Mouse (Mus musculus): ENCODE measurements around the gene F2r.

F2r gene

DNA sequence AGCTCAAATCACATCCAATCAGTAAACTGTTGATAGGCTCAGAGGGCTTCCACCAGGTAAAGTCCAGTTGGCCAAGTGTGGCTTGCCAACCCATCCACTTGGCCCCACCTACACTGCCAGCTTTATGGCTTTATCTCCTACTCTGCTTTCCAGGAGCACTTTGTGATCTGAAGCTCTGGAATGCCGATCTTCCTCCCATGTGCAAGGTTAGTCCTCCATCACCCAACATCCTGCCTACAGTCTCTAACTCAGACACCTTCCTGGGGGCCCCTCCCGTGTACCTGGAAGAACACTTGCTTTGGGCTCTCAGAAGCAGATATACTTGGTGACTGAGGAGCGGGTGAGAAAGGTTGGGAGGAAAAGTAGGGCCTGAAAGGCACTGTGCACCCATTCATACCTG, 26.7 kb downstream of the F2r start:
- DNase-seq: no peak

DNA sequence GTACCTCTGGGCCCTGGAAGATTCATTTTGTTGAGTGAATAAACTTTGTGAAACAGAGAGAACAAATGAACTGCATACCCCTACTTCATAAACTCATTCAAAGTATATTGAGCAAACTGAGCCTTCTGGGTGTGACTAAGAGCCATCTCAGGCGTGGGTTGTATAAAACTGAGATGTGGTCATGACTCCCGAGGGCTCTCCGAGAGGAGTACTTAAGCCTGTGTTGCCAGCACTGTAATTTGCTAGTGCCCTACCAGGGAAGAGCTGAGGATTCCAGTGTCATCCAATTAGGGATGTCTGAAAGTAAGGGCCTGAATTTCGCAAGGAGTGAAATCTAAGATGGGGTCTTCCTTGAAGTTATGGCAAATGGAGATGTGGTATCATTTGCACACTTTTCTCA, 30.7 kb downstream of the F2r start:
- no peak for DNase-seq

DNA sequence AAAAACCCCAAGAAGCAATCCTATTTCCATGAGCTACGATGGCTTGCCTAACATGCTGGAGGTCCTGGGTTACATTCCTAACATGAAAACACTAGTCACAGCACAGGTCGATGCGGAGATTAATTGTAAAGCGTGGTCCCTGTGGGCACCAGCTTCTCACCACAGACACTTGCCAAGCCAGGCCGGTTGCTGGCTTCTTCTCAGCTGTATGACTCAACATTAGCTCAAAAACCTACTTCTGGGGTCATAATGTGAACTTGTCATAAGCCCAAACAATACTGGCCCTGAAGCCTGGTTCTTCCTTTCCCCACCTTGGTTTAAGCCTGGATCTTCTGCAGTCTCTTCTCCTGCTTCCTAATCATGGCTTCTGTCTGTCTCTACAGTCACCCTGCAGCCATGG, 33.4 kb downstream of the F2r start:
- DNase-seq: no peak

DNA sequence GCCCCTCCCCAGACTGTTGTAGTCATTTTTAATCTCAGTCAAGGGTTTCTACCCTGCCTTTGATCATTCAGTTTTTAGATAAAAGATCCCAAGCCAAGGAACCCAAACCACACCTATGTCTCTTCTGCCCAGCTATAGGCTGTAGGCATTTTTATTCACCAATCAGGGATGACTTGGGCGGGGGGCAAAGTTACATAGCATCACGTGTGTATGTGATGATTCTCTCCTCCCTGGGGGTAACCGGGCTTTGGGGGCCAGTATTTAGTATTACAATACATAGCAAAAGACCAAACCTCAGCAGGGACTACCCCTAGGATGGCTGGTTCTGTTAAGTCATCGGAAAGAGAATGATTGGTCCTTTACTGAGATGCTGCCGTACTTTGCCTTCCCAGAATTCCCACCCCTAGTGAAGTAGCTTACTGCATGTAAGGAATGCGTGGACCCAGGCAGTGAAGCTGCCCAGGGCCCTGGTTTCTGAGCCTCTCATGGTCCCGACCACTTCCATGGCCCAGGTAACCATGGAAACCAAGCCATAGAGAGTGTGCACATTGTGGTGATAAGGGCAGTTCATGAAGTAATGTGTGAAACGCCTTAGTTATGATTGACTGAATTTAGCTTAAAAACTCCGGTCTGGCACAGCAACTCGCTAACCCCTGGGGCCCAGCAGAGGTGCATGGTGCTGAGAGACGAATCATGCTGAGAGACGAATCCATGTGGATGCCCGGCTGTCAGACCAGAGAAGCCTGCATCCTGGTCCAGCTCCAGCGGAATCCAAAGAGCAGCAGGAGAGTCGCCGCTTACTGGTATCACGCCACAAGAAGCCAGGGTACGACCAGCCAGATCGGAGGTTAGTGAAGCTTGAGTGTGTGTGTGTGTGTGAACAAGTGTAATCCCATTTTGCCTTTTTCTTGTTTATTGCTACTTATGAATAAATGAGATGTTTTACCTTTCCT, 34.8 kb downstream of the F2r start:
- no peak for DNase-seq

DNA sequence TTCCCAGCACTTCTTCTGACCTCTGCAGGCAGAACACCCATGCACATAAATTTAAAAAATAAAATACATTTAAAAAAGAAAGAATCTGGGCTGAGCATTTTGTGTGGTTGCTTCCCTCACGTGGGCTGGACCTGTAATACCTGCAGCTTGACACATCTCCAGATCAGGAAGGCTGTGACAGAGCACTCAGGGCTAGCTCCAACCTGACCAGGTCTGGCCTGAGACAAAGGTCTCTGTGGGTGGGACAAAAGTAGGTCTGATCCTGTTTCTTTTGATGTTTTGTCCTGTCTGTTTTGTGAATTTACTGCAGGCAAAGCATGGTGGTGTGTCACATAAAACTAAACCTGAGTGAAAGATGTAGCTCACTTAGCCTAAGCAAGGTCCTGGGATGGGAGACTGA, 36.4 kb downstream of the F2r start:
- no peak for DNase-seq

- DNase-seq: no peak
These were observed 40.1 kb downstream of the F2r start for GRCm38 (mm10) chr13:95578016-95578697.

DNA sequence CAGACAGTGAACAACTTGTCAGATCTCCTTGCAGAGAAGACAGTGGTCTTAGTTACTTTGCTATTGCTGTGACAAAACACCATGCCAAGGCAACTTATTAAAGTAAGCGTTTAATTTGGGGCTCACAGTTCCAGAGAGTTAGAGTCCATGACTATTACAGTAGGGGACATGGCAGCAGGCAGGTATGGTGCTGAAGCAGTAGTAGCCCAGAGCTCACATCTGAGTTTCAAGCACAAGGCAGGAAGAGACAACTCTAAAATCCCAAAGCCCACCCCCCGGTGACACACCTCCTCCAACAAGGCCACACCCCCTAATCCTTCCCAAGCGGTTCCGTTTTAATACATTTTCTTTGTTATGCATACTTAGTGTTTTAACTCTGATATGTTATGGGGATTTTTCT, 47.4 kb downstream of the F2r start:
- no peak for DNase-seq

GRCm38 (mm10) chr13:95569326-95569725, 49.0 kb downstream of the F2r start:
- no peak for DNase-seq

- no peak for DNase-seq
These were observed 50.0 kb downstream of the F2r start for GRCm38 (mm10) chr13:95568336-95568735.

DNA sequence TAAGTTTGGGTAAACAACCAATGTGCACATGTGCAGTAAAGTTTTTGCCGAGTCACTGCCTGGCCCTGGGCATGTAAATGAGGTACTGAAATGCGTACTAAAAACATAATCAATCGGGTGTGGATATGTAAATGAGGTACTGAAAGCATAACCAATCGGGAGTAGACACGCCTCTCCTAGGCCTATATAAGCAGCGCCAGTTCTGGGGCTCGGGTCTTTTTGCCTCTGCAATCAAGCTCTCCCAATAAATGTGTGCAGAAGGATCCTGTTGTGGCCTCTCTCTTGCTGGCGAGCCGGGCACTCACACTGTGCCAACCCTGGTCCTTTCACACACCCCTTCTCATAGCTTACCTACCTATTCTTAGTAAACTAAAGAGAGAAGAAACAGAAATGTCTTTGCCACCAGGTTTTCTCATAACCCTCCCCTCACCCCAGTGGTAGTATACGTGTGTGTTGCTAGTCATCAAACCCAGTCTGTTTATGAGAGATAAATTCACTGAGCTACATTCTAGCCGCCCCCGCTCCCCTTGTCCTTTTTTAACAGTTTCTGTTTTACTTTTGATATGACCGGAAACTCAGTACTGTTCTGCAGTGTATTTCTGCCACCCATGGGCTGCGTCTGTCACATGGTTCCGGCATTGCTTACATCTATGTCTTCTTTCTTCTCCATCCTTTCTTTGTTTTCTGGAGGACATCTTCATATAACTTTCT, 51.3 kb downstream of the F2r start:
- peak; percentile 28 for DNase-seq

GRCm38 (mm10) chr13:95563693-95564092, 54.6 kb downstream of the F2r start:
- peak; percentile 60 for DNase-seq

GRCm38 (mm10) chr13:95563066-95563610, 55.1 kb downstream of the F2r start:
- no peak for DNase-seq

- no peak for DNase-seq
These were observed 61.0 kb downstream of the F2r start for GRCm38 (mm10) chr13:95557326-95557725.

DNA sequence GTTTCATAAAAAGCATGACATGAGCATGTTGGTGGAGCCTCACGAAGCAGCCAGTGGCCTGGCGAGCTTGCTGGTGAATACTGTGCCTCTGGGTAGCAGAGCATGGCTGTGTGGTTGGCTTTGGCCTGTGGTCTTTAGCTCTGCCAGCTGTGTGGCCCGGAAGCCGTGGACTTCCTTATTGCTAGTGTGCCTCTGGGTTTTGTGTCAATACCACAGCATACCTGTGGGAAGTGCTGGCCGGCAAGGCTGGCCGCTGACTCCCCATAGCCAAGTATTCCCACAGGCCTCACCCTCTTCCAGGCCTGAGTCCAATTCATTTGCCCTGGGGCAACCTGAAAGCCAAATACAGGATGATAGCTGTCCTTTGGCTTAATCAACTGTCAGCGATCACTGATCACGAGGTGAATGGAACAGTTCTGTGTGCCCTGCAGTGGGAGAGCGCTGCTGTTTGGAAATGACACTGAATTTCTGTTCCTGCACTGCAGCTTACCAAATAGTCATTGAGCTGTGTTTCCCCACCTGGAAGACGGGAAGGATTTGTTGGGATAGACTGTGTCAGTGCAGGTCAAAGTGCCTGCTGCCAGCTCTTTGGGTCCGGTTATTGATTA, 64.3 kb downstream of the F2r start:
- DNase-seq: no peak
